Mouse (Mus musculus) cerebellum, adult 9-10 months (tissue): ENCODE results near the gene Rab3il1.
A peak's percentile ranks its signal among the peaks of the same experiment; 100 is the strongest.

Experiments used
- DNase-seq: peaks from one replicate; pipeline ENCODE4 v3.0.0; 2022

Gene Rab3il1

DNA sequence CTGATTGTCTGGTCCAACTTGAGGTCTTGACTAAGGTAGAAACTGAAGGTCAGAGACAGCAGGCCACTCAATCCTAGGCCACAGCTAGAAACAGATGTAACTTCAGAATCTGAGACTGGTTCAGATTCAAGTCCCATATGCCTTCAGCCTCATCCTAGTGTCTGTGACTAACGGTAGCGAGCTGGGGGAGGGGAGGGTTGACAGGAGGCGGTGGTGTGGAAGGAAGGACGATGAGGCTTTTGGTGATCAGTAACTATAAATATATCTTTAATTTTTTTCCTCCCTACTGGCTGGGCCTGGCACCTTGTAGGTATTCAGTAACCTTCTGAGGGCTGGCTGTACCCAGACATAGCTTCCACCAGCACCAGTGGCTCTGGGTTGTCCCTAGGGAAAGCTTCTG, 14.0 kb downstream of the Rab3il1 start:
- no peak for DNase-seq

DNA sequence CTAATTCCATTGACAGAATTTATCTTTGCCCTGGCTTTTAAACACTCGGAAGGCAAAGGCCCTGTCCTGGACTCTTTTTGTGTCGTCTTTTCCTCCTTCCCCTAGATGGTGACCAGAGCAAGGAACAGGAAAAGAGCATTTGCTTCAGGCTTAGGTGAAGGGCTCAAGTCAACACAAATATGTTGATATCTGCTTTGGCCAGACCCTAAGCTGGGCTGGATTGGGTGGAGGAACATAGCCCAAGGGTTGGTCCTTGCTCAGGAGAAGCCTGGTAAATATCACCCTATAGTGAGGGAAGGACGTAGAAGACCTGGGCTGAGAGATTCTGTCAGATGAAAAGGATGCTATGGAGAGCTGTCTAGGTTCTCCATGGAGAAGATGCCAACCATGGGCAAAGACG, 14.7 kb downstream of the Rab3il1 start:
- DNase-seq = no peak

DNA sequence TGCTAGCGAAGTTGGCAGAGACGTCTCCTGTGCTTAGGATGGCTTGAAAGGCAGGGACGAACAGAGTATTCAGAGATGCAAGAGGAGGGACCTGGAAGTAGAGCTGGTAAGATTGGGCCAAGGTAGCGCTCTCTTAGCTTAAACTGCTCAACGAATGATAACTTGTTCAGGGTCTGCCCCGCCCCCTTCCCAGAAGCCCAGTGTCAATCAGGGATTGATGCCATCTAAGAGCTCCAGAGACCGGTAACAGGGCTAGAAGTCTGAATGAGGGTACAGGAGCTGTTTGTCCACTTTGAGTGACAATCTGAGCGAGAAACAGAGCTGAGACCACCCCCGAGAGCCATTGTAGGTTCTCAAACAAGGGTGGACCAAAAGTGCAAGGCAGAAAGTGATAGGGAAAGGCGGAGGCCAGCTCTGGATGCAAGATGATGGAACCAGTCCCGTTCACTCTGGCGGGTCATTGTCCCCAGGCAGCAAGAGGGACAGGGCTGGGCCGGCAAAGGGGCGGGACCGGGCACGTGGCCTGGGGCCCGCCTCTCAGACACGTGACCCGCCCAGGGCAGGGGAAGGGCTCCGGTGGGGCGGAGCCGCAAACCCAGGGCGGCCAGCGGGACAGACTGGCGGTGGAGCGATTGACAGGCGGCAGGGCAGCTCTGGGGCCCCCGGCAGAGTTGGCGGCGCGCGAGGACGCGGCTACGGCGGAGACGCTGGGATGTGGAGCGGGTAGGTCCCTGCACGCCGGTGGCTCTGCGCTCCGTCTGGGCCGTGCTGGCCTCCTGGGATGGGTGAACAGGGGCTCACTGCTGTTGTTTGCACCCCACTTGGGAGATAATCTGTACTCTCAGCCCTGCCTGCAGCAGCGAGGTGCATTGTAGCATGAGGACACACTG, 16.4 kb downstream of the Rab3il1 start:
- DNase-seq = peak; percentile 75

DNA sequence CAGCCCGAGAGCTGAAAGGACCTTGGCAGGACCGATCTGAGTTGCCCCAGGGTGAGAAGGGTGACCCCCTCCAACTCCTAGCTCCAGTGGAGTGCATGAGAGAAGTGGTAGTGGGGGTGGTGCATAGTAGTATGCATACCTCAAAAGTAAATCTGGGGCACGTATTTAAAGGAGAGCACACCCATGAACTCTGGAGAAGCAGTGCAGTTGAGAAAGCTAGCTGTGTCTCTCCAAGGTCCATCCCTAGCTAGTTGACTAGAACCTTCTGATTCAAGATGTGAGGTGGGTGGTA, 17.0 kb downstream of the Rab3il1 start:
- no peak for DNase-seq

GRCm38 (mm10) chr19:10019214-10019760, 17.8 kb downstream of the Rab3il1 start:
- no peak for DNase-seq

- no peak for DNase-seq
Measured at GRCm38 (mm10) chr19:10021981-10022380, 20.5 kb downstream of the Rab3il1 start.

DNA sequence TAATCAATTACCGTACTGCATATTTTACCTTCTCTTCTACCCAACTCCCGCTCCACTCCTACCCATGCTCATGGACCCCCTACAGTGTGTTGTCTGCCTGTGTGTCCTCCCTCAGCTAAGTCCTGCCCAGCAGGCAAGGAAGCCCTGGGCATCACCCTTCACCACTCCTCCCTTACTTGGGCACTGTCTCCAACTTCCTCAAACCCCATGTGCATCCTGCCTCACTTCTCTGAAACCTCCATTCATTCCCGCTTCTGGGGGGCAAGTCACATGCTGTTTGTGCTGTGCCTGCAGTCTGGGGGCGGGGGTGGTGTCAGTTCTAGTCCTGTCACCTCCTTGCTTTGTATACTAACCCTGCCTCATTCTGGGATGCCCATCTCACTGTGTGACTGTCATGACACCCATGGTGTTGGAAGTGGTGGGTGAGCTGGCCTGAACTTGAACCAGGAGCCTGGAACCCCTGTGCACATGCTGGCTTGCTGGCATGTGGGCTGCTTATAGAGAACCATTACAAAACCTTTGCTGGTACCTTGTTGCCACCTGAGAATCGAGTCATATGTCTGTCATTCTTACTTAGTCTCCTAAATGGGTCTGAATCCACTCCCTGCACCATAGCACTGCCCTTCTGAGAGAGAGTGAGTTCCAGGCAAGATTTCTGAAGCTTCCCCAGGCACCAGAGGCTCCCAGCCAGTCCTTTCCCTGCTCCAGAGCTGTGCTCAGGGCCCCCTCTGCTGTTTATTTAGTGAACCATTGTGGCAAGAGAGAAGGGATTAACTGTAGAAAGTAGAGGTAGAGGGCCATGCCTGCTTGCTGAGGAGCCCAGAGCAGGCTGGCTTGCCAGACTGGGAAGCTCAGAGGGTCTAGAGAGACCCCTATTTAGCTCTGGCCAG, 21.2 kb downstream of the Rab3il1 start:
- DNase-seq = no peak

DNA sequence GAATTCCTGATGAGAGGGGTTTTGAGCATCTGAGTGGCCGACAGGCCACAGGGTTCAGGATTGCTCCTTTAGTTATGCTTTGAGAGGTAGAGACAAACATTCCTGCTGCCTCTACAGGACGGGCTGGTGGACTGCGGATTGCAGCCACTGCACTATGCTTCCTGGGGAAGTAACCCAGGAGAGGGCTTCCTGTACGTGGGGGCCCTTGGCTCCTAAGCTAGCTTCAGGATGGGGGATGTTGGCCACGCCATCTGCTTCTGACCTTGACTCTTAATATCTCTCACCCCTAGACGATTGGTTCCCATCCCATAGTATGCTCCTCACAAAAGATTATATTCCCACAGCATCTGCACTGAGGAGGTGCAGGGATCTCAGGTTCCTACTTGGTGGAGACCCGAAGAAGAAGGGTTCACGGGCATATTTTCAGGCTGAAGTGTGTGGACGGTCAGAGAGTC, 21.9 kb downstream of the Rab3il1 start:
- DNase-seq = no peak

GRCm38 (mm10) chr19:10025169-10025875, 23.9 kb downstream of the Rab3il1 start:
- no peak for DNase-seq

- no peak for DNase-seq
Measured at GRCm38 (mm10) chr19:10029746-10030145, 28.3 kb downstream of the Rab3il1 start.

- DNase-seq = peak; percentile 79
Measured at GRCm38 (mm10) chr19:10033211-10033973, 31.9 kb downstream of the Rab3il1 start.

GRCm38 (mm10) chr19:10034356-10034755, 32.9 kb downstream of the Rab3il1 start:
- no peak for DNase-seq

DNA sequence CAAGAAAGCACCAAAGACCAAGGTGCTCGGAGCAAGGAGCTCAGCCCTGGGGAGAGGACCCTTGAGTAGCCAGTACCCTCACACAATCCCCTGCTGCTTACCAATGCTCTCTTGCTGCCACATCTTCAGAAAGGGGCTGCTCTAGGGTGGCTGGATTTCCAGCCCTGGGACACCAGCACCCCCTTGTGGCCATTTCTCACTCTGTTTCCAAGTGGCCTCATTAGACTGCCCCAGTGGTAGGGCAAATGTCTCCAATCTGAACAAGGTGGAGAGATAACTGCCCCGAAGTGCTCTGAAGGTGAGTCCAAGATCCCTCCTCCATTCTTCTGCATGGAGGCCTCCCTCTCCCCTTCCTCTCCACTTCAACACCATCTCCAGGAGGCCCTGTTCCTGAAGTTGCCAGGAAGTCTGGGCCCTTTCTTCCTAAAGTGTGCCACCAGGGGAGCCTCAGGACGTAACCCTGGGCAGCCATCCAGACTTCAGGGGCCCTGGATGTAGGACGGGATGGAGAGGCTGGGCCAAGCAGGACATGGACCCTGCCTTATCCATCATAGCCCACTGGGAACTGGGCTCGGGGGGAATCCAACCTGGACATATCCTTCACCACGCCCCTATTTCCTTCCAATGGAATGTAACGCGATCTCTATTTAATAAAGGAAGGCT, 33.4 kb downstream of the Rab3il1 start:
- DNase-seq = peak; percentile 72

DNA sequence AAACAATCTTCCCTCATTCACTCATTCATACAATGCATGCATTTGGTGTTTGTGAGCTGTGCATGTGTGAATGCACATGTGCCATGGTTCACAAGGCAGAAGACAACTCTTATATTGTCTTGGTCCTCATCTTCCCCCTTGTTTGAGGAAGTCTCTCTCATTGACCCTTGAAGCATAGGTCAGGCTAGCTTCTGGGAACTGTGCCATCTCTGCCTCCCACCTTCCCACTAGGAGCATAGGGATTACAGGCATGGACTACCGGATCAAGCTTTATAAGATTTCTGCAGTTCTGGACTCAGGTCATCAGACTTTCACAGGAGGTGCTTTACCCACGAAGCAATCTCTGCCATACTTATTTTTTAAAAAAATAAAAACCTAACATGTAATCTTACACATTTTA, 36.1 kb downstream of the Rab3il1 start:
- DNase-seq = no peak

- DNase-seq = no peak
Measured at GRCm38 (mm10) chr19:10038364-10038763, 36.9 kb downstream of the Rab3il1 start.

DNA sequence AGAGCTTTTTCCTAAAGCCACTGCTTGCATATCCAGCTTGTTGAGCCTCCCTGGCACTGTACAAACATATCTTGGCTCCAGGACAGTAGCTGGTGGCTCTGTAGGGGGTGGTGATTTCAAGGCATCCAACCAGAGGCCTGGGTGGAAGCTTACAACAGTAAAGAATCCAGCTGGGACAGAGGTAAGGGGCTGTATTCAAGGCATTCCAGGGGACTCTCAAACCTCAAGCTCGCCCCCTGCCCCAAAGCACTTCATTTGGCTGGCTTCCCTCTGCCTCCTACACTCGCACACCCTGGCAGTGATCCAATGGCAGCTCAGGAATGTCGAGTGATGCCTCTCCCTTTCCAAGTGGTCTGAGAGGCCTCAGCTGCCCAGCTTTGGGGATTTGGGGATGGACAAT, 37.4 kb downstream of the Rab3il1 start:
- peak; percentile 59 for DNase-seq

GRCm38 (mm10) chr19:10039615-10040014, 38.1 kb downstream of the Rab3il1 start:
- peak; percentile 59 for DNase-seq

DNA sequence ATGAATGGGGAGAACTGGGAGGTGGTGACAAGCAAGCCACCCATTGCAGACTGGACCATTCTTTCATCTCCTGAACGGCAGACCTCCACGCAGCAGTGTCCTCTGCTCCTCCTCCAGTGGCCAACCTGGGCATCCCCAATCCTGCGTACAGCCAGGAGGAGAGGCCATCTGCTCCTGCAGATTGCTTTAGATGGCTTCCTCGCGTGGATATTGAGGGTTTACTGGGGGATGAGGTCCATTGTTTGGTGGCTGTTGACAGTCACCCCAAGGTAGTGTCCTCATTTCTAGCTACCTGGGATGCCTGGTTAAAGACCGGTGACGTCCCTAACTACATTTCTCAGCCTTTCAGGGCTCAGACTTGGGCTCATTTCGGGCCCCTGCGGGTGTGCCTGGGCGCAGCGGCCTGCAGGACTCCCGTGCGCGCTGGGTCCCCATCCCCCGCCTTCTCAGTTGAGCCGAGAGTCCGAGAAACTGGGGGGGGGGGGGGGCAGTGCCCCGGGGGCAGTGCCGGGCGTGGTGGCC, 39.5 kb downstream of the Rab3il1 start:
- DNase-seq = peak; percentile 82

GRCm38 (mm10) chr19:10041388-10042148, 40.1 kb downstream of the Rab3il1 start, which contains the start of gene Fads3:
Fads3 (plus strand) TSS chr19:10041569.
- DNase-seq = peak; percentile 73

GRCm38 (mm10) chr19:10042232-10042631, 40.8 kb downstream of the Rab3il1 start:
- peak; percentile 56 for DNase-seq
